Mouse (Mus musculus) limb, embryonic 14.5 days (tissue): ENCODE results near the gene Zfp609. TPM values are rescaled to one million over a fixed set of nuclear protein-coding genes. Genes with fewer than 3 reads are reported as not detected.

Experiments used
- ATAC-seq: fragments of 200-750 bp; cut with Nextera tagmentation; 2 replicates; pipeline ENCODE4 v1.8.0; 2017; ENCODE audit warnings: low read depth, moderate number of reproducible peaks, moderate TSS enrichment; ENCODE audit not compliant: low FRiP score
- DNase-seq: peaks from one replicate; pipeline ENCODE4 v3.0.0-alpha.2; 2015; ENCODE audit warnings: low spot score
- H3K27ac ChIP-seq: fragments of 300-500 bp; sonication (generic); replicated peaks from 2 replicates; pipeline ENCODE4 v1.5.1; 2014; ENCODE audit warnings: low read depth, mild to moderate bottlenecking, low read length, moderate library complexity, mixed read lengths
- H3K27me3 ChIP-seq: fragments of 300-500 bp; sonication (generic); 2 replicates; pipeline ENCODE4 v1.6.1; 2014; ENCODE audit warnings: low read length, mixed read lengths; ENCODE audit not compliant: control insufficient read depth, insufficient read depth
- H3K36me3 ChIP-seq: fragments of 300-500 bp; sonication (generic); 2 replicates; pipeline ENCODE4 v1.6.1; 2014; ENCODE audit warnings: mild to moderate bottlenecking, low read length, moderate library complexity, mixed read lengths; ENCODE audit not compliant: control insufficient read depth, insufficient read depth
- H3K4me1 ChIP-seq: fragments of 300-500 bp; sonication (generic); 2 replicates; pipeline ENCODE4 v1.6.1; 2014; ENCODE audit warnings: antibody characterized with exemption, low read length, mixed read lengths; ENCODE audit not compliant: control insufficient read depth, insufficient read depth
- H3K4me2 ChIP-seq: fragments of 300-500 bp; sonication (generic); replicated peaks from 2 replicates; pipeline ENCODE4 v1.6.1; 2014; ENCODE audit warnings: low read depth, mild to moderate bottlenecking, low read length, moderate library complexity; ENCODE audit not compliant: severe bottlenecking
- H3K4me3 ChIP-seq: fragments of 300-500 bp; sonication (generic); replicated peaks from 2 replicates; pipeline ENCODE4 v1.5.1; 2014; ENCODE audit warnings: low read length
- H3K9ac ChIP-seq: fragments of 300-500 bp; sonication (generic); 2 replicates; pipeline ENCODE4 v1.6.1; 2014; ENCODE audit warnings: mild to moderate bottlenecking, low read depth, low read length, moderate library complexity; ENCODE audit not compliant: severe bottlenecking
- H3K9me3 ChIP-seq: fragments of 300-500 bp; sonication (generic); 2 replicates; pipeline ENCODE4 v1.6.1; 2016; ENCODE audit warnings: low read length; ENCODE audit not compliant: control insufficient read depth
- POLR2A ChIP-seq: fragments of 200-500 bp; IDR thresholded peaks from 2 replicates; pipeline ENCODE4 v1.8.0; 2012; ENCODE audit warnings: inconsistent platforms, mild to moderate bottlenecking, moderate library complexity, borderline replicate concordance; ENCODE audit not compliant: insufficient read depth, insufficient read length; ENCODE audit errors: extremely low read depth
- WGBS: fragments of 180-500 bp; shearing (Covaris S2); extraction: QIAGEN DNeasy Blood & Tissue Kit; methylation state at CpG from one replicate; pipeline ENCODE4 v1.1.7; 2014; 5-methylcytosine and 5-hydroxymethylcytosine counted together
- polyA plus RNA-seq, 2 experiments: library from polyadenylated mRNA; depleted of rRNA in 1 of 2; stranded (reverse) in 1 of 2; unstranded in 1 of 2; fragments of >200 nt; fragmentation: Nextera tagmentation in 1 of 2; extraction: Ambion mirVana in 1 of 2; gene quantifications; 2 replicates each; pipeline versions ENCODE4 v1.2.1 to v1.2.3; 2012 to 2014

The Zfp609 gene
- polyA plus RNA-seq, 2 experiments = 7.3 to 20.3 TPM

DNA sequence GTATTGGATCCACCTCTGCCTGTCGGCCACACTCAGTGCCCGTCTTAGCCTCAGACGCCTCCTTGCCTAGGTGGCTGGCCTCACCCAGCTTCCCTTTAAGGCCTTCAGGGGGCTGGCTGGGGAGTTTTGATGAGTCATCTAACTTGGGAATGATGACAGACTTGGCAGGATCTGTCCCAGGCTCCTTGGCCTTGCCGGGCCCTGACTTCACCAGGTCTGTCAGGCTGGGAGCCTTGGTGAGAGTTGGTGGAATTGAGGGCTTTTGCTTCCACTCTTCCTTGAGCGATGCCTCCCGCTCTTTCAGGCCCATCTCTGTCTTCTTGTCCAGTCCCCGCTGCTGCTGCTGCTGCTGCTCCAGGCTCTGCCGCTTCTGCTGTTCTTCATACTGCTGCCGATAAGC is 125.1 kb downstream of the Zfp609 start:
- DNase-seq = no peak
- H3K27ac ChIP-seq = no peak overlapping the region
- H3K4me2 ChIP-seq = no peak overlapping the region
- H3K4me3 ChIP-seq = no peak overlapping the region
- H3K4me1 ChIP-seq = no peaks in the 10 kb centered on the region
- 90% methylated on average over 9 of the region's 9 CpGs for WGBS
- H3K27me3 ChIP-seq = no peaks in the 10 kb centered on the region
- no peaks in the 10 kb centered on the region for H3K9me3 ChIP-seq
- ATAC-seq = no peak
- peaks cover 68% of the 10 kb centered on the region for H3K36me3 ChIP-seq
- H3K9ac ChIP-seq = no peak overlapping the region
- TF ChIP-seq POLR2A = no peak

DNA sequence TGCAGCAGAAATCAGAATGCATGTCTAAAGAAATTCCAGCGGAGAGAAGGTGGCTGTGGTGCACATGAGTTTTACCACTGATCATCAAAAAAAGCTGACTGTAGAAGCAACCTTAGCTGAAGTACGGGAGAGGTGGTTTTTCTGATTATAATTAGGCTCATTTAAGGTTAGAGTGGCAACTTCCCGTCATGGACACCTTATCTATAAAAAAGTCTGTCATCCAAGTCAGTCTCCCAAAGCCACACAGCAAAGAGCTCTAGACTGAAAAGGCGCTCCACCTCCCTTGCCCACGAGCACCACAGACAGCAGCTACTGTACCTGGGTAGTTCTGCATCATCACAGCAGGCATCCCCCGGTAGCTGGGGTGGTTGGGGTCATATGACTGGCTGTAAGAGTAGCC is 126.9 kb downstream of the Zfp609 start:
- peaks cover 82% of the 10 kb centered on the region for H3K36me3 ChIP-seq
- no peak for ATAC-seq
- 85% methylated on average over 6 of the region's 6 CpGs for WGBS

DNA sequence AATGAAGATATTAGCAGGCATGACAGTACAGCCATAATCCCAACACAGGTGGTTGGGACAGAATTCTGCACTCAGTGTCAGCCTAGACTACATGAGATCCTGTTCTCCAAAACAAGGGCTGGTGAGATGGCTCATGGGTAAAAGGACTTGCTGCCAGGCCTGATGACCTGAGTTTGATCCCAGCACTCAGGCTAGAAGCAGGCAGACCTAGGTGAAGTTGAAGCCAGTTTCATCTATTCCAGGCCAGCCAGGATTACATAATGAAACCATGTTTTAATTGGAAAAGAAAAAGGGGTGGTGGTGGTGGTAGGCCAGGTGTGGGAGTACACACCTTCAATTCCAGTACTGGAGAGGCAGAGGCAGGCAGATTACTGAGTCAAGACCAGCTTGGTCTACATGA is 129.4 kb downstream of the Zfp609 start:
- no peak for TF ChIP-seq POLR2A
- ATAC-seq (no peak), DNase-seq (no peak)
- no peak overlapping the region for H3K4me3 ChIP-seq
- H3K36me3 ChIP-seq = peaks cover 93% of the 10 kb centered on the region
- no peak overlapping the region for H3K9ac ChIP-seq
- no peaks in the 10 kb centered on the region for H3K9me3 ChIP-seq
- H3K4me1 ChIP-seq = peaks cover 3% of the 10 kb centered on the region; the same call in 1 of the 2 replicates
- no peaks in the 10 kb centered on the region for H3K27me3 ChIP-seq
- H3K4me2 ChIP-seq = no peak overlapping the region
- no peak overlapping the region for H3K27ac ChIP-seq

More for the DNA sequence above, 126.9 kb downstream of the Zfp609 start:
- Histone ChIP-seq H3K9me3 (no peaks in the 10 kb centered on the region), H3K9ac (no peak overlapping the region), H3K4me1 (no peaks in the 10 kb centered on the region), H3K4me2 (no peak overlapping the region), H3K4me3 (no peak overlapping the region), H3K27me3 (no peaks in the 10 kb centered on the region), H3K27ac (no peak overlapping the region)
- TF ChIP-seq POLR2A = no peak
- DNase-seq = no peak

DNA sequence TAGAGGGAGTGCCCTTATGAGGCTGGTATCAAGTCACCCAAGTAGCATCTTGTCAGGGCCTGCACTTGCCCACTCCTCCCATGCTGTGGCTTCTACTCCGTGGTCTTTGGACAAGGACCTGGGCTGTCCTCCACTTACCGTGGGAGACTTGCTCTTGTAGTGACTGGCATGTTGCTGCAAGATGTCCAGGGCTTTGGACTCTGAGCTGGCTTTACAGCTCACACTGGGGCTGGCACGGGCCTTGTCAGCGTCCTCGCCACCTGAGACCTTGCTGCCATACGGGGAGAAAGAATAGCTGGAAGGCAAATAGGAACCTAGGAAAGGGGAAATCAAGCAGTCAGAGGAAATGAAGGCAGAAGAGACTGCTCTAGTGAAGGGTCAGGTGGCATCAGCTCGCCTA is 130.0 kb downstream of the Zfp609 start:
- no peaks in the 10 kb centered on the region for H3K27me3 ChIP-seq
- H3K27ac ChIP-seq = no peak overlapping the region
- ATAC-seq (no peak), DNase-seq (no peak)
- peaks cover 6% of the 10 kb centered on the region; the same call in 1 of the 2 replicates for H3K4me1 ChIP-seq
- H3K4me3 ChIP-seq = no peak overlapping the region
- H3K9ac ChIP-seq = no peak overlapping the region
- 77% methylated on average over 7 of the region's 7 CpGs for WGBS
- H3K36me3 ChIP-seq = peaks cover 92% of the 10 kb centered on the region
- H3K9me3 ChIP-seq = no peaks in the 10 kb centered on the region
- no peak for TF ChIP-seq POLR2A
- H3K4me2 ChIP-seq = no peak overlapping the region

DNA sequence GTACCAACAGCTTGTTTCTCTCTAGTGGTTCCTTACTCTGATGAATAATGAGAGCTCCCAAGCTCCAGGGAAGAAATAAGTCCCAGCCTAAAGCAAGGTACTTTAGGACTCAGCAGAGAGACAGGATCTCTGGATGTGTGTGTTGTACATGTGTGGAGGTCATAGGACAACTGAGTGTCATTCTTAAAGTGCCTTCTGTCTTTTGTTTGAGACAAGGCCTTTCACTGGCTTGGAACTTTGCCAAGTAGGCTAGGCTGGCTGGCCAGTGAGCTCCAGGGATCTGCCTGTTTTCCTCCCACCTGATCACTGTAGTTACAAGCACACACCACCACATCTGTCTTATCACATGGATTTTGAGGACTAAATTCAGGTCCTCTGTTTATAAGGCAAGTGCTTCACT is 131.0 kb downstream of the Zfp609 start:
- Histone ChIP-seq H3K4me1 (peaks cover 6% of the 10 kb centered on the region; the same call in 1 of the 2 replicates), H3K27ac (0 out of 2 replicates have a peak overlapping the region, but pooled peaks have one; percentile 5), H3K4me2 (no peak overlapping the region), H3K36me3 (peaks cover 92% of the 10 kb centered on the region), H3K9ac (no peak overlapping the region), H3K9me3 (no peaks in the 10 kb centered on the region), H3K4me3 (no peak overlapping the region), H3K27me3 (no peaks in the 10 kb centered on the region)
- no peak for TF ChIP-seq POLR2A
- DNase-seq (no peak), ATAC-seq (no peak)

DNA sequence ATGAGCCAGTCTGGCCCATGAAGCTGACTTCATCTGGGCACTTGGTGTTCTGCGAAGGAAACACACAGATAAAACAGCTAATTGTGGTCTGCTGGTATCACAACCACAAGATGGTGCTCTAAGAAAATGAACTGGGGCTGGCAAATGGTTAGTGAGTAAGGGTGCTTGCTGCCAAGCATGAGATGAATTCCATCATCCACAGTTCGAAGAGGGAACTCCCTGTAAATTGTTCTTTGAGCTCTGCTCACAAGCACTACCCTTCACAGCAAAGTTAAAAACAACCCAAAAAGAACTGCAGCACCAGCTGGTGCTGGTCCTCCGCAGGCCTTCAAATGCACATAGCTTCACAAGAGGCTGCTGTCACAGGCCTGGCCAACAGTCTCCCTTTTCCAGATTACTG is 131.7 kb downstream of the Zfp609 start:
- WGBS = 66% methylated on average over 3 of the region's 3 CpGs

More for the DNA sequence above, 131.7 kb downstream of the Zfp609 start:
- DNase-seq = peak; percentile 68
- Histone ChIP-seq H3K9me3 (no peaks in the 10 kb centered on the region), H3K36me3 (peaks cover 91% of the 10 kb centered on the region), H3K27me3 (no peaks in the 10 kb centered on the region), H3K27ac (no peak overlapping the region), H3K4me1 (peaks cover 6% of the 10 kb centered on the region; the same call in 1 of the 2 replicates), H3K9ac (no peak overlapping the region), H3K4me3 (no peak overlapping the region), H3K4me2 (no peak overlapping the region)
- no peak for TF ChIP-seq POLR2A
- ATAC-seq = no peak
